Mouse (Mus musculus): ENCODE measurements around the gene Cpne2.

DNA sequence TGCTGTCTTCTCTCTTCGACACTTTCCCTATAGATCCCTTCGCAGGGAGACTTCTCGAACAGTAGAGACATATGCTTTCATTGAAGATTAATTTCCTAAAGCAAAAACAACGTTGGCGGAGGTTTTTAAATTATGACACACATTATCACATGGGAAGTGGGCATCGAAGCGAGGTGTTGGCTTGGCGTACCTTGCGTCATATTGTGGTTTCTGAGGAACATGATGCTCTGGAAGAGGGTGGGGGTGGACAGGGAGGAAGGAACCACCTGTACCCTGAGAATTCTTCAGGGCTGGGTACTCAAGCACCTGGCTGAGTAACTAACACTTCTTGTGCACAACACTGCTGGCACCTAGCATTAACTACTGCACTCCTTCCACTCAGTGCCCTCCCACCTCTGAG lies 8.2 kb upstream of the Cpne2 start:
- TF ChIP-seq EP300 (IDR thresholded peaks at IDR 0.05) (no peak), CTCF (IDR thresholded peaks at IDR 0.05) (no peak)

All from lung, postnatal 0 days (tissue).